Mouse (Mus musculus): ENCODE data around the gene Ubr4. TPM values are rescaled to one million over a fixed set of nuclear protein-coding genes. Genes with fewer than 3 reads are reported as not detected.

The Ubr4 gene
- total and polyA plus RNA-seq, 3 experiments: 81.9 to 270 (median 177) TPM

- no peak overlapping the region for H3K9ac ChIP-seq (ENCODE audit: control insufficient read depth, low read depth, low read length, poor library complexity, severe bottlenecking)
- no peak overlapping the region for H3K4me3 ChIP-seq (ENCODE audit: control insufficient read depth in 1 of 2, insufficient read depth in 1 of 2, low read depth in 2 of 2, low read length in 2 of 2)
- H3K36me3 ChIP-seq (ENCODE audit: control insufficient read depth in 1 of 2, insufficient read depth in 2 of 2, low read length in 2 of 2): no peaks in the 10 kb centered on the region
- no peaks in the 10 kb centered on the region for H3K27me3 ChIP-seq (ENCODE audit: control insufficient read depth in 1 of 2, insufficient read depth in 2 of 2, low read length in 2 of 2)
- no peak for TF ChIP-seq ZNF384 (IDR thresholded peaks at IDR 0.05; ENCODE audit: low read depth, low read length)
- H3K79me2 ChIP-seq (ENCODE audit: control insufficient read depth, insufficient read depth, low read length, poor library complexity): no peaks in the 10 kb centered on the region
- H3K9me3 ChIP-seq (replicated peaks; ENCODE audit: insufficient read depth, low read length): no peaks in the 10 kb centered on the region
- H3K4me1 ChIP-seq (ENCODE audit: control insufficient read depth in 1 of 2, insufficient read depth in 2 of 2, low read length in 2 of 2): peaks cover 0 to 3% of the 10 kb centered on the region in 2 experiments; a peak in 1 of 4 replicates
- H3K27ac ChIP-seq (ENCODE audit: control insufficient read depth, low read depth, low read length): no peak overlapping the region
- no peak for DNase-seq (ENCODE audit: low read depth, low spot score)
Observed at GRCm38 (mm10) chr4:139341556-139342233, 10.7 kb upstream of the Ubr4 start.

- Histone ChIP-seq H3K27ac (ENCODE audit: control insufficient read depth, low read depth, low read length) (no peak overlapping the region), H3K27me3 (ENCODE audit: control insufficient read depth in 1 of 2, insufficient read depth in 2 of 2, low read length in 2 of 2) (no peaks in the 10 kb centered on the region), H3K4me1 (ENCODE audit: control insufficient read depth in 1 of 2, insufficient read depth in 2 of 2, low read length in 2 of 2) (no peaks in the 10 kb centered on the region), H3K4me3 (ENCODE audit: control insufficient read depth in 1 of 2, insufficient read depth in 1 of 2, low read depth in 2 of 2, low read length in 2 of 2) (no peak overlapping the region), H3K79me2 (ENCODE audit: control insufficient read depth, insufficient read depth, low read length, poor library complexity) (no peaks in the 10 kb centered on the region), H3K36me3 (ENCODE audit: control insufficient read depth in 1 of 2, insufficient read depth in 2 of 2, low read length in 2 of 2) (no peaks in the 10 kb centered on the region), H3K9ac (ENCODE audit: control insufficient read depth, low read depth, low read length, poor library complexity, severe bottlenecking) (no peak overlapping the region), H3K9me3 (replicated peaks; ENCODE audit: insufficient read depth, low read length) (no peaks in the 10 kb centered on the region)
- no peak for DNase-seq (ENCODE audit: low read depth, low spot score)
- TF ChIP-seq TAL1 (IDR thresholded peaks at IDR 0.05; ENCODE audit: low read length) (no peak), ZC3H11A (IDR thresholded peaks at IDR 0.05; ENCODE audit: low read depth, low read length) (no peak), ZNF384 (IDR thresholded peaks at IDR 0.05; ENCODE audit: low read depth, low read length) (no peak), MYC (IDR thresholded peaks at IDR 0.05; ENCODE audit: low read depth, low read length) (no peak), NRF1 (IDR thresholded peaks at IDR 0.05; ENCODE audit: insufficient read depth, low read depth, low read length, poor library complexity, severe bottlenecking) (no peak), TCF12 (IDR thresholded peaks at IDR 0.05; ENCODE audit: low read depth, low read length) (no peak), ETS1 (IDR thresholded peaks at IDR 0.05; ENCODE audit: low read depth, low read length) (no peak), CHD2 (IDR thresholded peaks at IDR 0.05; ENCODE audit: low read length) (no peak)
Observed at GRCm38 (mm10) chr4:139343718-139344117, 8.7 kb upstream of the Ubr4 start.

- Histone ChIP-seq H3K4me3 (ENCODE audit: control insufficient read depth in 1 of 2, insufficient read depth in 1 of 2, low read depth in 2 of 2, low read length in 2 of 2) (no peak overlapping the region), H3K79me2 (ENCODE audit: control insufficient read depth, insufficient read depth, low read length, poor library complexity) (peaks cover 7% of the 10 kb centered on the region), H3K27me3 (ENCODE audit: control insufficient read depth in 1 of 2, insufficient read depth in 2 of 2, low read length in 2 of 2) (no peaks in the 10 kb centered on the region), H3K27ac (ENCODE audit: control insufficient read depth, low read depth, low read length) (no peak overlapping the region), H3K4me1 (ENCODE audit: control insufficient read depth in 1 of 2, insufficient read depth in 2 of 2, low read length in 2 of 2) (0 out of 4 replicates have a peak, but pooled peaks cover 0 to under 1% of the 10 kb centered on the region in 2 experiments), H3K9me3 (replicated peaks; ENCODE audit: insufficient read depth, low read length) (no peaks in the 10 kb centered on the region), H3K36me3 (ENCODE audit: control insufficient read depth in 1 of 2, insufficient read depth in 2 of 2, low read length in 2 of 2) (peaks cover 0 to 4% of the 10 kb centered on the region in 2 experiments; a peak in 2 of 4 replicates), H3K9ac (ENCODE audit: control insufficient read depth, low read depth, low read length, poor library complexity, severe bottlenecking) (no peak overlapping the region)
- DNase-seq (ENCODE audit: low read depth, low spot score): no peak
- TF ChIP-seq MXI1 (IDR thresholded peaks at IDR 0.05; ENCODE audit: low read depth, low read length) (no peak), EP300 (IDR thresholded peaks at IDR 0.05; ENCODE audit: low read depth in 1 of 2, low read length in 2 of 2) (no peak), CHD1 (IDR thresholded peaks at IDR 0.05; ENCODE audit: low read depth, low read length) (no peak), ZNF384 (IDR thresholded peaks at IDR 0.05; ENCODE audit: low read depth, low read length) (no peak), POLR2AphosphoS5 (IDR thresholded peaks at IDR 0.05; ENCODE audit: borderline replicate concordance, low read depth, low read length) (no peak), CHD2 (IDR thresholded peaks at IDR 0.05; ENCODE audit: low read length) (no peak)
Observed at GRCm38 (mm10) chr4:139345416-139346019, 6.9 kb upstream of the Ubr4 start.

All from MEL (cell line).